Mouse (Mus musculus) cerebellum, adult 2 months (tissue): Measurements from ENCODE around the gene Stxbp6.

Experiments
- CTCF ChIP-seq: fragments of 200-500 bp; IDR thresholded peaks from 2 replicates; pipeline ENCODE4 v1.5.1; 2011; ENCODE audit warnings: low read depth, mild to moderate bottlenecking, control low read depth, low read length, moderate library complexity, borderline replicate concordance; ENCODE audit not compliant: insufficient read depth
- POLR2A ChIP-seq: fragments of 200-500 bp; IDR thresholded peaks from 2 replicates; pipeline ENCODE4 v1.6.1; 2011; ENCODE audit warnings: low read length, control low read depth, borderline replicate concordance; ENCODE audit not compliant: insufficient read depth

GRCm38 (mm10) chr12:45093732-45094131 lies 19.2 kb upstream of the Stxbp6 start:
- TF ChIP-seq POLR2A, result no peak
- no peak for TF ChIP-seq CTCF
